In genomic region chr4:116206531-116206930, GRCm38 (mm10) we compare ENCODE assay signal across 24 mouse cellular contexts. TPM values are rescaled to one million over a fixed set of nuclear protein-coding genes. Genes with fewer than 3 reads are reported as not detected.
A peak's percentile ranks its signal among the peaks of the same experiment; 100 is the strongest.
DNase-seq lines count a peak whose midpoint lies in the region; ATAC-seq and TF ChIP-seq lines count a peak whose summit lies in the region.
"Had no signal": no experiment of that assay in that cellular context is flagged by ENCODE, and none has a peak within 500 bp of the region (broad histone marks: within the 10 kb centered on the region; RNA-seq: fewer than 3 reads in every experiment).

No protein-coding gene starts in this region.

- ATAC-seq in lung, postnatal 0 days, result no peak; the same call in 1 of the 2 replicates
- peak; percentile 80 for ATAC-seq in intestine, embryonic 15.5 days
- ATAC-seq: forebrain, embryonic 16.5 days; hindbrain, postnatal 0 days had no signal

- no peak for TF ChIP-seq EP300 in lung, postnatal 0 days (IDR thresholded peaks at IDR 0.05)

- TF ChIP-seq POLR2A in myocyte (IDR thresholded peaks at IDR 0.05; ENCODE audit: insufficient read length, low read depth), result no peak

- H3K27me3 ChIP-seq in lung, postnatal 0 days (replicated peaks; ENCODE audit: insufficient read depth, low read length), result no peaks in the 10 kb centered on the region
- H3K27me3 ChIP-seq in intestine, embryonic 15.5 days (replicated peaks), result no peaks in the 10 kb centered on the region
- H3K27me3 ChIP-seq in myocyte (ENCODE audit: control insufficient read depth, insufficient read depth, insufficient read length), result no peaks in the 10 kb centered on the region
- H3K27me3 ChIP-seq: embryonic facial prominence, embryonic 13.5 days; forebrain, embryonic 12.5 days; heart, embryonic 15.5 days; hindbrain, embryonic 13.5 days had no signal

- H3K4me2 ChIP-seq in lung, postnatal 0 days (replicated peaks; ENCODE audit: low read depth, low read length), result no peak overlapping the region
- no peak overlapping the region for H3K4me2 ChIP-seq in intestine, embryonic 15.5 days (replicated peaks)
- H3K4me2 ChIP-seq in myocyte (ENCODE audit: low read depth), result peak overlapping the region; percentile 10
- H3K4me2 ChIP-seq: embryonic facial prominence, embryonic 13.5 days; forebrain, embryonic 12.5 days; heart, embryonic 11.5 days; heart, embryonic 15.5 days; hindbrain, embryonic 13.5 days had no signal

- no peak overlapping the region for H3K4me3 ChIP-seq in lung, postnatal 0 days (ENCODE audit: low read depth, low read length)
- no peak overlapping the region for H3K4me3 ChIP-seq in intestine, embryonic 15.5 days (replicated peaks)
- H3K4me3 ChIP-seq in myocyte, result no peak overlapping the region
- H3K4me3 ChIP-seq: embryonic facial prominence, embryonic 13.5 days; forebrain, embryonic 12.5 days; heart, adult 2 months; heart, embryonic 15.5 days; hindbrain, embryonic 13.5 days had no signal

- no peak overlapping the region for H3K27ac ChIP-seq in lung, postnatal 0 days (ENCODE audit: low read length)
- no peak overlapping the region for H3K27ac ChIP-seq in intestine, embryonic 15.5 days
- H3K27ac ChIP-seq: embryonic facial prominence, embryonic 13.5 days; forebrain, embryonic 12.5 days; heart, adult 2 months; heart, embryonic 15.5 days; hindbrain, embryonic 13.5 days; hindbrain, postnatal 0 days had no signal

- no peak overlapping the region for H3K9ac ChIP-seq in lung, postnatal 0 days (replicated peaks; ENCODE audit: low read depth)
- H3K9ac ChIP-seq in intestine, embryonic 15.5 days, result no peak overlapping the region
- H3K9ac ChIP-seq: embryonic facial prominence, embryonic 13.5 days; forebrain, embryonic 12.5 days; heart, embryonic 15.5 days; hindbrain, embryonic 13.5 days had no signal

- no peaks in the 10 kb centered on the region for H3K4me1 ChIP-seq in lung, postnatal 0 days (ENCODE audit: insufficient read depth, low read depth, low read length)
- H3K4me1 ChIP-seq in intestine, embryonic 15.5 days (replicated peaks), result no peaks in the 10 kb centered on the region
- H3K4me1 ChIP-seq: embryonic facial prominence, embryonic 13.5 days; forebrain, embryonic 12.5 days; heart, embryonic 15.5 days; hindbrain, embryonic 13.5 days had no signal

- TF ChIP-seq CTCF in lung, postnatal 0 days (IDR thresholded peaks at IDR 0.05), result no peak

- no peak overlapping the region for H3ac ChIP-seq in myocyte (ENCODE audit: control insufficient read depth, insufficient read length)

- DNase-seq in lung, postnatal 0 days (ENCODE audit: low spot score), result peak; percentile 24
- no peak for DNase-seq in lung, postnatal 4 days
- DNase-seq in spleen, postnatal 36 days (ENCODE audit: low spot score in 2 of 2), result no peak
- DNase-seq in cerebellum, postnatal 4 days (ENCODE audit: low spot score in 2 of 2), result no peak
- DNase-seq in cerebellum, adult 11-12 months, result no peak
- DNase-seq: adrenal gland, postnatal 10 days; cerebellum, adult 11 months; cerebellum, adult 9-10 months; cerebellum, postnatal 25 days; gastrocnemius, postnatal 14 days; heart, adult 2 months; heart, postnatal 14 days had no signal

- WGBS in lung, postnatal 0 days, result 71% methylated on average over 4 of the region's 4 CpGs
- 61% methylated on average over 4 of the region's 4 CpGs for WGBS in intestine, embryonic 15.5 days

- H3K36me3 ChIP-seq in lung, postnatal 0 days (ENCODE audit: insufficient read depth, low read length), result no peaks in the 10 kb centered on the region
- no peaks in the 10 kb centered on the region for H3K36me3 ChIP-seq in intestine, embryonic 15.5 days
- no peaks in the 10 kb centered on the region for H3K36me3 ChIP-seq in myocyte (ENCODE audit: control insufficient read depth, insufficient read depth)
- H3K36me3 ChIP-seq: embryonic facial prominence, embryonic 13.5 days; forebrain, embryonic 12.5 days; heart, embryonic 15.5 days; hindbrain, embryonic 13.5 days had no signal

- no peaks in the 10 kb centered on the region for H3K9me3 ChIP-seq in lung, postnatal 0 days (ENCODE audit: low read length)
- H3K9me3 ChIP-seq in intestine, embryonic 15.5 days, result no peaks in the 10 kb centered on the region
- H3K9me3 ChIP-seq: embryonic facial prominence, embryonic 13.5 days; forebrain, embryonic 12.5 days; heart, embryonic 15.5 days; hindbrain, embryonic 13.5 days had no signal

- H3K79me2 ChIP-seq in myocyte (ENCODE audit: control insufficient read depth, insufficient read depth), result no peaks in the 10 kb centered on the region

TF ChIP-seq in myocyte, 11 proteins besides CTCF, POLR2A, EP300 and RAD21:
- TF ChIP-seq SRF (IDR thresholded peaks at IDR 0.05; ENCODE audit: control insufficient read depth, insufficient read length, low read depth), result no peak
- no peak for TF ChIP-seq E2F4 (IDR thresholded peaks at IDR 0.05; ENCODE audit: insufficient read depth)

RNA-seq across cellular contexts. Expression of gene Pik3r3, which starts 14.9 kb away (rescaled TPM):
- polyA plus RNA-seq in lung, postnatal 0 days (2015; fragmentation: Nextera tagmentation; extraction: Ambion mirVana), result 10.0 and 11.7 TPM in 2 replicates
- polyA plus RNA-seq in intestine, embryonic 15.5 days (2015; fragmentation: Nextera tagmentation; extraction: Ambion mirVana), result 7.0 and 7.9 TPM in 2 replicates
- polyA plus RNA-seq in myocyte (2012; fragmentation: generic; extraction: Trizol), result 5.7 TPM

RNA-seq across cellular contexts. Expression of gene Gm49337, which starts 33.3 kb away (rescaled TPM):
- not detected in 2 replicates for polyA plus RNA-seq in lung, postnatal 0 days (2015; fragmentation: Nextera tagmentation; extraction: Ambion mirVana)
- polyA plus RNA-seq in intestine, embryonic 15.5 days (2015; fragmentation: Nextera tagmentation; extraction: Ambion mirVana), result not detected in 2 replicates
- polyA plus RNA-seq in myocyte (2012; fragmentation: generic; extraction: Trizol), result not detected
- polyA plus RNA-seq: brain, embryonic 14.5 days; C2C12; embryonic facial prominence, embryonic 13.5 days; forebrain, embryonic 12.5 days; forebrain, embryonic 16.5 days; gonadal fat pad, adult 2 months; heart, adult 2 months; heart, embryonic 11.5 days; heart, embryonic 15.5 days; hindbrain, embryonic 13.5 days; hindbrain, postnatal 0 days had no signal

RNA-seq across cellular contexts. Expression of gene 1700042G07Rik, which starts 33.4 kb away (rescaled TPM):
- polyA plus RNA-seq in lung, postnatal 0 days (2015; fragmentation: Nextera tagmentation; extraction: Ambion mirVana), result not detected in 2 replicates
- polyA plus RNA-seq in intestine, embryonic 15.5 days (2015; fragmentation: Nextera tagmentation; extraction: Ambion mirVana), result not detected in 2 replicates
- polyA plus RNA-seq in myocyte (2012; fragmentation: generic; extraction: Trizol), result not detected
- polyA plus RNA-seq: brain, embryonic 14.5 days; C2C12; embryonic facial prominence, embryonic 13.5 days; forebrain, embryonic 12.5 days; forebrain, embryonic 16.5 days; heart, embryonic 11.5 days; heart, embryonic 15.5 days; hindbrain, embryonic 13.5 days; hindbrain, postnatal 0 days had no signal

RNA-seq across cellular contexts. Expression of gene Tspan1, which starts 39.1 kb away (rescaled TPM):
- 118 and 131 TPM in 2 replicates for polyA plus RNA-seq in lung, postnatal 0 days (2015; fragmentation: Nextera tagmentation; extraction: Ambion mirVana)
- polyA plus RNA-seq in intestine, embryonic 15.5 days (2015; fragmentation: Nextera tagmentation; extraction: Ambion mirVana), result 35.7 and 43.6 TPM in 2 replicates
- polyA plus RNA-seq in myocyte (2012; fragmentation: generic; extraction: Trizol), result 0.16 TPM
- polyA plus RNA-seq: heart, embryonic 11.5 days had no signal

RNA-seq across cellular contexts. Expression of gene Lurap1, which starts 55.4 kb away (rescaled TPM):
- 2.6 and 2.8 TPM in 2 replicates for polyA plus RNA-seq in lung, postnatal 0 days (2015; fragmentation: Nextera tagmentation; extraction: Ambion mirVana)
- 1.5 and 1.6 TPM in 2 replicates for polyA plus RNA-seq in intestine, embryonic 15.5 days (2015; fragmentation: Nextera tagmentation; extraction: Ambion mirVana)
- polyA plus RNA-seq in myocyte (2012; fragmentation: generic; extraction: Trizol), result 1.5 TPM
